Mouse (Mus musculus): ENCODE measurements around the gene Adam19. TPM values are rescaled to one million over a fixed set of nuclear protein-coding genes. Genes with fewer than 3 reads are reported as not detected.

Adam19 gene
- total and polyA plus RNA-seq, 3 experiments = 3.0 to 9.0 (median 4.5) TPM

DNA sequence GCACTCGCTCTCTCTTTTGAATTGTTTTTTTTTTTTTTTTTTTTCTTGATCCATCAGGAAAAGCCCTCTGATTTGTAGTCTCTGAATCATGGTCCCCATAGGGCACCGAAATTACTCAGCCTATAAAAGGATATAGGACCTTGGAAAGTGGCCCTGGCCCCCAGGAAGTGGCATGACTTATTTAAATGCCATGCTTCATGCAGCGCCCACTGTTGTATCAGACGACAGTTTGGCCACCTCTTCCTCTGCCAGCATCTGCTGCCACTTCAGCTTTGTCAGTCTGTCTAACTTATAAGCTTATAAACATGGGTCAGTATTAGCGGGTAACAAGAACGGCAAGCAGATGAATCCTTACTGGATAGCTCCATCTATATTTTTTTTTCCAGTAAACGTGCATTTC is 22.8 kb upstream of the Adam19 start:
- dilution Hi-C loops (cut with MboI; ENCODE audit: extremely low pct_ligation_motif_present, extremely low pct_unique_long_range_greater_than_20kb, low sequenced_read_pairs) (no loop called here), in situ Hi-C loops (cut with MboI; ENCODE audit: low pct_ligation_motif_present, low pct_unique_long_range_greater_than_20kb, low sequenced_read_pairs) (loop anchor here (10.0 kb wide), 1 partner anchor 162 kb away; no protein-coding TSS in a partner anchor)
- Histone ChIP-seq H3K27ac (ENCODE audit: insufficient read depth, low read depth) (no peak overlapping the region), H3K4me2 (ENCODE audit: insufficient read depth, low read depth, poor library complexity, severe bottlenecking) (no peak overlapping the region), H3K36me3 (replicated peaks in 1 of 2; ENCODE audit: control insufficient read depth in 1 of 2, insufficient read depth in 1 of 2, low read length in 1 of 2) (no peaks in the 10 kb centered on the region), H3K4me1 (ENCODE audit: control insufficient read depth in 1 of 2, insufficient read depth in 2 of 2) (peaks cover 0 to 15% of the 10 kb centered on the region in 2 experiments; a peak in 2 of 4 replicates), H3K27me3 (replicated peaks) (no peaks in the 10 kb centered on the region), H3K9ac (ENCODE audit: insufficient read depth, low read depth) (no peak overlapping the region), H3K4me3 (replicated peaks in 1 of 3; ENCODE audit: low read depth in 2 of 3, low read length in 2 of 3, poor library complexity in 1 of 3) (no peak overlapping the region), H3K9me3 (replicated peaks; ENCODE audit: low read length) (no peaks in the 10 kb centered on the region), H3K79me2 (replicated peaks; ENCODE audit: control insufficient read depth, extremely low read depth, insufficient read depth, poor library complexity, severe bottlenecking) (no peaks in the 10 kb centered on the region)
- TF ChIP-seq TBP (conservative IDR thresholded peaks at IDR 0.05; ENCODE audit: low read depth, low read length) = no peak
- no peak for TF ChIP-seq USF1 (IDR thresholded peaks at IDR 0.05; ENCODE audit: low read depth, low read length)
- no peak for TF ChIP-seq RAD21 (IDR thresholded peaks at IDR 0.05; ENCODE audit: low read depth, low read length)
- TF ChIP-seq BHLHE40 (IDR thresholded peaks at IDR 0.05; ENCODE audit: low read depth, low read length) = no peak
- no peak for DNase-seq (ENCODE audit: extremely low read depth)

DNA sequence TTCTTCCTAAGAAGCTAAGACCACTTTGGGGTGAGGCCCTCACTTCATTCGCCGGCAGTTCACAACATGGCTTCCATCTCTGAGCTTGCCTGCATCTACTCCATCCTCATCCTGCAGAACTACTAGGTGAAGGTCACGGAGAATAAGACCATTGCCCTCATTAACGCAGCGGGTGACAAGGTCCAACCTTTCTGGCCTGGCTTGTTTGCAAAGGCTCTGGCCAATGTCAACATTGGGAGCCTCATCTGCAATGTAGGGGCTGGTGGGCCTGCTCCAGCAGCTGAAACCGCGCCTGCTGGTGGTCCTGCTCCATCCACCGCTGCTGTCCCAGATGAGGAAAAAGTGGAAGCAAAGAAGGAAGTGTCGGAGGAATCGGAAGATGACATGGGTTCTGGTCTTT is 19.4 kb upstream of the Adam19 start:
- DNase-seq (ENCODE audit: extremely low read depth) = no peak
- in situ Hi-C loops (cut with MboI; ENCODE audit: low pct_ligation_motif_present, low pct_unique_long_range_greater_than_20kb, low sequenced_read_pairs) (loop anchor here (10.0 kb wide), 1 partner anchor 158 kb away; no protein-coding TSS in a partner anchor), dilution Hi-C loops (cut with MboI; ENCODE audit: extremely low pct_ligation_motif_present, extremely low pct_unique_long_range_greater_than_20kb, low sequenced_read_pairs) (no loop called here)
- H3K4me3 ChIP-seq (replicated peaks in 1 of 3; ENCODE audit: low read depth in 2 of 3, low read length in 2 of 3, poor library complexity in 1 of 3) = no peak overlapping the region
- no peak overlapping the region for H3K27ac ChIP-seq (ENCODE audit: insufficient read depth, low read depth)
- no peaks in the 10 kb centered on the region for H3K9me3 ChIP-seq (replicated peaks; ENCODE audit: low read length)
- H3K9ac ChIP-seq (ENCODE audit: insufficient read depth, low read depth) = no peak overlapping the region
- no peak overlapping the region for H3K4me2 ChIP-seq (ENCODE audit: insufficient read depth, low read depth, poor library complexity, severe bottlenecking)
- H3K27me3 ChIP-seq (replicated peaks) = no peaks in the 10 kb centered on the region
- no peaks in the 10 kb centered on the region for H3K79me2 ChIP-seq (replicated peaks; ENCODE audit: control insufficient read depth, extremely low read depth, insufficient read depth, poor library complexity, severe bottlenecking)
- no peak for TF ChIP-seq CTCF (conservative IDR thresholded peaks at IDR 0.05 in 1 of 2, IDR thresholded peaks at IDR 0.05 in 1 of 2; ENCODE audit: low read depth in 2 of 2, low read length in 2 of 2)
- TF ChIP-seq RAD21 (IDR thresholded peaks at IDR 0.05; ENCODE audit: low read depth, low read length) = no peak
- no peak for TF ChIP-seq TBP (conservative IDR thresholded peaks at IDR 0.05; ENCODE audit: low read depth, low read length)
- TF ChIP-seq MEF2A (IDR thresholded peaks at IDR 0.05; ENCODE audit: borderline replicate concordance, low read depth, low read length) = no peak
- TF ChIP-seq SIN3A (IDR thresholded peaks at IDR 0.05; ENCODE audit: low read length) = no peak
- no peak for TF ChIP-seq ZMIZ1 (IDR thresholded peaks at IDR 0.05; ENCODE audit: low read depth, low read length)
- peaks cover 0 to 15% of the 10 kb centered on the region in 2 experiments; a peak in 2 of 4 replicates for H3K4me1 ChIP-seq (ENCODE audit: control insufficient read depth in 1 of 2, insufficient read depth in 2 of 2)
- no peaks in the 10 kb centered on the region for H3K36me3 ChIP-seq (replicated peaks in 1 of 2; ENCODE audit: control insufficient read depth in 1 of 2, insufficient read depth in 1 of 2, low read length in 1 of 2)

DNA sequence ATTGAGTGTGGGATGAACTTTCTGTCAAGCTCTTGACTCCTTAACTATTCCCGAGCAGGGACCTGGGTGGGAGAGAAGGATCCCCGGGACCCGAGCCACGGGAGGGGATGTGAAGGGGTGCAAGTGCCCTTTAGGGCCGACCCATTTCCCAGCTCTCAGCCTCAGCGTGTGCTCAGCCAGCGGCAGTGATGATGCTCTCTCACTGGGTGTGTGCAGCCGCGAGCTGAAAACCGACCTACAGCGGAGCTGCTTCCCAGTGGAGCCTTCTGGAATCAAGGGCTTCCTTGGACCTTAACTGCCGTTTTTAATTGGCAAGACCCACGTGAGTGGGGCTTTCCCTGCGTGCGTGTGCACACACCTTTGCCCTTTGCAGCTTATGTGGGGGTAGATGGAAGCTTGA is 16.9 kb upstream of the Adam19 start:
- TF ChIP-seq PAX5 (IDR thresholded peaks at IDR 0.05; ENCODE audit: low read length) = no peak
- TF ChIP-seq ZKSCAN1 (IDR thresholded peaks at IDR 0.05; ENCODE audit: borderline replicate concordance, low read depth, low read length) = no peak
- no peak overlapping the region for H3K4me2 ChIP-seq (ENCODE audit: insufficient read depth, low read depth, poor library complexity, severe bottlenecking)

More for the DNA sequence above, 16.9 kb upstream of the Adam19 start:
- no peak overlapping the region for H3K4me3 ChIP-seq (replicated peaks in 1 of 3; ENCODE audit: low read depth in 2 of 3, low read length in 2 of 3, poor library complexity in 1 of 3)
- dilution Hi-C loops (cut with MboI; ENCODE audit: extremely low pct_ligation_motif_present, extremely low pct_unique_long_range_greater_than_20kb, low sequenced_read_pairs) (no loop called here), in situ Hi-C loops (cut with MboI; ENCODE audit: low pct_ligation_motif_present, low pct_unique_long_range_greater_than_20kb, low sequenced_read_pairs) (loop anchor here (10.0 kb wide), 1 partner anchor 156 kb away; no protein-coding TSS in a partner anchor)
- H3K27me3 ChIP-seq (replicated peaks) = no peaks in the 10 kb centered on the region
- peaks cover 0 to 5% of the 10 kb centered on the region in 2 experiments; a peak in 1 of 4 replicates for H3K4me1 ChIP-seq (ENCODE audit: control insufficient read depth in 1 of 2, insufficient read depth in 2 of 2)
- no peaks in the 10 kb centered on the region for H3K9me3 ChIP-seq (replicated peaks; ENCODE audit: low read length)
- no peak overlapping the region for H3K27ac ChIP-seq (ENCODE audit: insufficient read depth, low read depth)
- no peak overlapping the region for H3K9ac ChIP-seq (ENCODE audit: insufficient read depth, low read depth)
- DNase-seq (ENCODE audit: extremely low read depth) = no peak
- H3K36me3 ChIP-seq (replicated peaks in 1 of 2; ENCODE audit: control insufficient read depth in 1 of 2, insufficient read depth in 1 of 2, low read length in 1 of 2) = no peaks in the 10 kb centered on the region
- H3K79me2 ChIP-seq (replicated peaks; ENCODE audit: control insufficient read depth, extremely low read depth, insufficient read depth, poor library complexity, severe bottlenecking) = no peaks in the 10 kb centered on the region
